Mouse (Mus musculus): ENCODE measurements around the gene Kpna4. TPM values are rescaled to one million over a fixed set of nuclear protein-coding genes. Genes with fewer than 3 reads are reported as not detected.
A peak's percentile ranks its signal among the peaks of the same experiment; 100 is the strongest.

The Kpna4 gene
- polyA plus RNA-seq, 2 experiments: 25.6 to 34.3 TPM

GRCm38 (mm10) chr3:69127693-69128092 lies 780 bp upstream of the Kpna4 start:
- ATAC-seq (ENCODE audit: low FRiP score, low read depth) (no peak), DNase-seq (ENCODE audit: low spot score) (peak; percentile 3)
- Histone ChIP-seq H3K27ac (replicated peaks; ENCODE audit: low read depth, low read length) (peak overlapping the region; percentile 43; the same call in 1 of the 2 replicates), H3K4me3 (replicated peaks; ENCODE audit: low read length) (peak overlapping the region; percentile 93), H3K4me1 (ENCODE audit: control insufficient read depth, insufficient read depth, low read length) (0 out of 2 replicates have a peak, but pooled peaks cover 3% of the 10 kb centered on the region), H3K4me2 (replicated peaks; ENCODE audit: low read depth, low read length, severe bottlenecking) (peak overlapping the region; percentile 69), H3K36me3 (ENCODE audit: control insufficient read depth, insufficient read depth, low read length) (no peaks in the 10 kb centered on the region), H3K27me3 (ENCODE audit: control insufficient read depth, insufficient read depth, low read length) (no peaks in the 10 kb centered on the region), H3K9me3 (ENCODE audit: control insufficient read depth, low read length) (no peaks in the 10 kb centered on the region), H3K9ac (ENCODE audit: low read depth, low read length, severe bottlenecking) (peak overlapping the region; percentile 94)
- 7% methylated on average over 9 of the region's 9 CpGs for WGBS
- TF ChIP-seq POLR2A (IDR thresholded peaks at IDR 0.05; ENCODE audit: borderline replicate concordance, extremely low read depth, insufficient read depth, insufficient read length): no peak

DNA sequence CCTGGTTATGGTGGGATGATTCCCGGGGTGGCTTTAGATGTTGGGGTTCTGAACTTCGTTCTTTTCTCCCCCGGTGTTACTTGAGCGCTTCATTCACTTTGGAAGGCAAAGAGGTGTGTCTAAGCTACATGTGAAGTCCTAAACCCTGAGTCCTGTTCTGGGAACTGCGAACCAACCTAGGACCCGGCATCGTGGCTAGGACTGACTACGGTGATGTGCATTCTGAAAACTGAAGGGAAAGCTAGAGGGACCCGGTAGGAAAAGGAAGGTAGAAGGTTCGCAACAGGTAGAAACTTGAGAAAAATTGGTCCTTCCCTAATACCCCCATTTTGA lies 399 bp upstream of the Kpna4 start:
- ATAC-seq (ENCODE audit: low FRiP score, low read depth) (peak; percentile 55), DNase-seq (ENCODE audit: low spot score) (no peak)
- Histone ChIP-seq H3K9ac (ENCODE audit: low read depth, low read length, severe bottlenecking) (peak overlapping the region; percentile 94), H3K27me3 (ENCODE audit: control insufficient read depth, insufficient read depth, low read length) (no peaks in the 10 kb centered on the region), H3K4me3 (replicated peaks; ENCODE audit: low read length) (peak overlapping the region; percentile 93), H3K4me1 (ENCODE audit: control insufficient read depth, insufficient read depth, low read length) (0 out of 2 replicates have a peak, but pooled peaks cover 3% of the 10 kb centered on the region), H3K27ac (replicated peaks; ENCODE audit: low read depth, low read length) (peak overlapping the region; percentile 43; the same call in 1 of the 2 replicates), H3K36me3 (ENCODE audit: control insufficient read depth, insufficient read depth, low read length) (no peaks in the 10 kb centered on the region), H3K4me2 (replicated peaks; ENCODE audit: low read depth, low read length, severe bottlenecking) (peak overlapping the region; percentile 69), H3K9me3 (ENCODE audit: control insufficient read depth, low read length) (no peaks in the 10 kb centered on the region)
- TF ChIP-seq POLR2A (IDR thresholded peaks at IDR 0.05; ENCODE audit: borderline replicate concordance, extremely low read depth, insufficient read depth, insufficient read length): no peak; the same call in 1 of the 2 replicates
- under 1% methylated on average over 10 of the region's 10 CpGs for WGBS

DNA sequence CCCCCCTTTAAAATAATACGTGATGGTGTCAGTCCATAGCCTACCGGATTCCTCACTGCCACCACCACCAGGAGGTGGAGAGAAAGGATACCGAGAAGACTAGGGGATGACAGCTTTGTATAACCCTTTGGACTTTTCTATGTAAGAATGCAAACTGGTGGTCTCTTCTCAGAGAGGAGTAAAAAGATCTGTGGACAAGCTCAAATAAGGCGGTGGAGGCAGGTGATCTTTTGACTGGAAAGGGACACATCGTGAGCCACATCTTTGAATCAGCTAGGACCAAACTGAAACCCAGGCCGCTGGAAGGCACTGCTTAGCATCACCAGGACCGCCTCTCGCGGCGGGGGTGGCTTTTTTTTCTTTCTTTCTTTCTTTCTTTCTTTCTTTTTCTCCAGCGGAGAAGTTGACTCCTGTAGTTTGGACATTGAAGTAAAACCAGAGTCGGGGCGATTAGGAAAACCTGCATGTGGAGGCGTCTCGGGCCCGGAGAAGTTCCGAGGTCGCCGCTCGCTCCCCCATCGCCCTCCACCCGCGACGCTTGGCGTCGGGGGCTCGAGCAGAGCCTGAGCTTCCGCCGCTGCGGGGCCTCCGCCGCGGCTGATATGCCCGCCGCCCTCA lies 913 bp downstream of the Kpna4 start:
- Histone ChIP-seq H3K4me3 (replicated peaks; ENCODE audit: low read length) (peak overlapping the region; percentile 93), H3K9me3 (ENCODE audit: control insufficient read depth, low read length) (no peaks in the 10 kb centered on the region), H3K9ac (ENCODE audit: low read depth, low read length, severe bottlenecking) (peak overlapping the region; percentile 94), H3K27me3 (ENCODE audit: control insufficient read depth, insufficient read depth, low read length) (no peaks in the 10 kb centered on the region), H3K27ac (replicated peaks; ENCODE audit: low read depth, low read length) (peak overlapping the region; percentile 96), H3K36me3 (ENCODE audit: control insufficient read depth, insufficient read depth, low read length) (no peaks in the 10 kb centered on the region), H3K4me2 (replicated peaks; ENCODE audit: low read depth, low read length, severe bottlenecking) (peak overlapping the region; percentile 73), H3K4me1 (ENCODE audit: control insufficient read depth, insufficient read depth, low read length) (0 out of 2 replicates have a peak, but pooled peaks cover 3% of the 10 kb centered on the region)
- no peak for TF ChIP-seq POLR2A (IDR thresholded peaks at IDR 0.05; ENCODE audit: borderline replicate concordance, extremely low read depth, insufficient read depth, insufficient read length)
- peak; percentile 31 for DNase-seq (ENCODE audit: low spot score)
- WGBS: under 1% methylated on average over 35 of the region's 35 CpGs
- ATAC-seq (ENCODE audit: low FRiP score, low read depth): no peak

DNA sequence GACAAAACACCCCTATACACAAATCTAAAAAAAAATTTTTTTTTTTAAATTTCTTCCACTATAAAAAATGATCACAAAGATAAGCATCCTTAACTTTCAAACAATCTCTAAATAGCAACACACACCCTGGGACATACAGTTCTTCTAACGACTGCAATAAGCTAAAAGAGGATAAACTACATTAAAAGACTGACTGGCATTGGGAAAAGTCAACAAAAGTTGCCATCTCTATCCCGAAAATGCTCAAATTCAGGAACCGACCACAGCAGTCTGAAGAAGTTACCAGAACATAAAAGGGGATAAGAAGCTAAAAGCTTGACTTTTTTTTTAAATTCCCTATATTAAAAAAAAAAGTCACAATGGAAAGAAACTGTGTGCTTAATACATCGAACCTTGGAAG lies 1.5 kb downstream of the Kpna4 start:
- H3K36me3 ChIP-seq (ENCODE audit: control insufficient read depth, insufficient read depth, low read length): peaks cover 5% of the 10 kb centered on the region; the same call in 1 of the 2 replicates
- H3K27ac ChIP-seq (replicated peaks; ENCODE audit: low read depth, low read length): 0 out of 2 replicates have a peak overlapping the region, but pooled peaks have one; percentile 96
- H3K9me3 ChIP-seq (ENCODE audit: control insufficient read depth, low read length): no peaks in the 10 kb centered on the region
- 0 out of 2 replicates have a peak, but pooled peaks cover 3% of the 10 kb centered on the region for H3K4me1 ChIP-seq (ENCODE audit: control insufficient read depth, insufficient read depth, low read length)
- no peak for ATAC-seq (ENCODE audit: low FRiP score, low read depth)
- H3K27me3 ChIP-seq (ENCODE audit: control insufficient read depth, insufficient read depth, low read length): no peaks in the 10 kb centered on the region
- peak overlapping the region; percentile 73 for H3K4me2 ChIP-seq (replicated peaks; ENCODE audit: low read depth, low read length, severe bottlenecking)
- H3K4me3 ChIP-seq (replicated peaks; ENCODE audit: low read length): peak overlapping the region; percentile 93
- no peak for DNase-seq (ENCODE audit: low spot score)
- no peak for TF ChIP-seq POLR2A (IDR thresholded peaks at IDR 0.05; ENCODE audit: borderline replicate concordance, extremely low read depth, insufficient read depth, insufficient read length)
- whole genome bisulfite sequencing: 27% methylated on average over 4 of the region's 4 CpGs
- H3K9ac ChIP-seq (ENCODE audit: low read depth, low read length, severe bottlenecking): peak overlapping the region; percentile 94

DNA sequence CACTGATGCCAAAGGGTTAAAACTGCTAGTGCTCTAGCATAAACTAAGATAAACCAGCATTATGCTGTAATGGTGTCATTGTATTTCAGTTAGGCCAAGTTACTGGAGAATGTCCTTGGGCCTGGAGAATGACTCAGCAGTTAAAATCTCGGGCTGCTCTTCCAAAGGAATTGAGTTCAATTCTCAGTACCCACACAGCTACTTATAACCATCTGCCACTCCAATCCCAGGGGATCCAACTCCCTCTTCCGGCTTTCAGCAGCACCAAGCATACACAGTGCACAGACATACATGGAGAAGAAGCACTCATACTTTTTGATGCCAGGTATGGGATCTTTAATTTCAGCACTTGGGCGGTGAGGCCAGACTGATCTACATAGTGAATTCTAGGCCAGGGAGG lies 8.1 kb downstream of the Kpna4 start:
- Histone ChIP-seq H3K36me3 (ENCODE audit: control insufficient read depth, insufficient read depth, low read length) (peaks cover 5% of the 10 kb centered on the region; the same call in 1 of the 2 replicates), H3K27me3 (ENCODE audit: control insufficient read depth, insufficient read depth, low read length) (no peaks in the 10 kb centered on the region), H3K9me3 (ENCODE audit: control insufficient read depth, low read length) (no peaks in the 10 kb centered on the region), H3K4me3 (replicated peaks; ENCODE audit: low read length) (no peak overlapping the region), H3K4me2 (replicated peaks; ENCODE audit: low read depth, low read length, severe bottlenecking) (no peak overlapping the region), H3K27ac (replicated peaks; ENCODE audit: low read depth, low read length) (no peak overlapping the region), H3K9ac (ENCODE audit: low read depth, low read length, severe bottlenecking) (no peak overlapping the region), H3K4me1 (ENCODE audit: control insufficient read depth, insufficient read depth, low read length) (peaks cover 4% of the 10 kb centered on the region; the same call in 1 of the 2 replicates)
- no peak for TF ChIP-seq POLR2A (IDR thresholded peaks at IDR 0.05; ENCODE audit: borderline replicate concordance, extremely low read depth, insufficient read depth, insufficient read length)
- DNase-seq (ENCODE audit: low spot score) (no peak), ATAC-seq (ENCODE audit: low FRiP score, low read depth) (no peak)
- 66% methylated on average over 3 of the region's 3 CpGs for WGBS

Measured in limb, embryonic 14.5 days (tissue).